Mouse (Mus musculus) hindbrain, embryonic 10.5 days (tissue): ENCODE results near the gene Pcx. TPM values are rescaled to one million over a fixed set of nuclear protein-coding genes. Genes with fewer than 3 reads are reported as not detected.
A peak's percentile ranks its signal among the peaks of the same experiment; 100 is the strongest.

Experiments used
- DNase-seq: peaks from one replicate; pipeline ENCODE4 v3.0.0-alpha.2; 2017; ENCODE audit warnings: low spot score
- H3K27ac ChIP-seq: fragments of 300-500 bp; sonication (generic); 2 replicates; pipeline ENCODE4 v1.5.1; 2016; ENCODE audit warnings: mild to moderate bottlenecking, moderate library complexity
- H3K27me3 ChIP-seq: fragments of 300-500 bp; sonication (generic); 2 replicates; pipeline ENCODE4 v1.6.1; 2016; ENCODE audit warnings: mild to moderate bottlenecking; ENCODE audit not compliant: poor library complexity, insufficient read depth, severe bottlenecking
- H3K36me3 ChIP-seq: fragments of 300-500 bp; sonication (generic); 2 replicates; pipeline ENCODE4 v1.6.1; 2016; ENCODE audit warnings: mild to moderate bottlenecking, moderate library complexity
- H3K4me1 ChIP-seq: fragments of 300-500 bp; sonication (generic); replicated peaks from 2 replicates; pipeline ENCODE4 v1.6.1; 2016; ENCODE audit warnings: mild to moderate bottlenecking
- H3K4me3 ChIP-seq: fragments of 300-500 bp; sonication (generic); 2 replicates; pipeline ENCODE4 v1.5.1; 2016; ENCODE audit warnings: mild to moderate bottlenecking, moderate library complexity
- H3K9me3 ChIP-seq: fragments of 300-500 bp; sonication (generic); 2 replicates; pipeline ENCODE4 v1.6.1; 2016; ENCODE audit warnings: mild to moderate bottlenecking, moderate library complexity
- WGBS: fragments of 180-500 bp; shearing (Covaris S2); methylation state at CpG from one replicate; pipeline ENCODE4 v1.1.7; 2016; 5-methylcytosine and 5-hydroxymethylcytosine counted together
- polyA plus RNA-seq: library from polyadenylated mRNA; unstranded; fragments of >200 nt; fragmentation: Nextera tagmentation; extraction: Ambion mirVana; gene quantifications from 2 replicates; pipeline ENCODE4 v1.2.1, GENCODE M21; 2016

The Pcx gene
- polyA plus RNA-seq, 1 experiment from 2014 or later = 25.5 TPM

DNA sequence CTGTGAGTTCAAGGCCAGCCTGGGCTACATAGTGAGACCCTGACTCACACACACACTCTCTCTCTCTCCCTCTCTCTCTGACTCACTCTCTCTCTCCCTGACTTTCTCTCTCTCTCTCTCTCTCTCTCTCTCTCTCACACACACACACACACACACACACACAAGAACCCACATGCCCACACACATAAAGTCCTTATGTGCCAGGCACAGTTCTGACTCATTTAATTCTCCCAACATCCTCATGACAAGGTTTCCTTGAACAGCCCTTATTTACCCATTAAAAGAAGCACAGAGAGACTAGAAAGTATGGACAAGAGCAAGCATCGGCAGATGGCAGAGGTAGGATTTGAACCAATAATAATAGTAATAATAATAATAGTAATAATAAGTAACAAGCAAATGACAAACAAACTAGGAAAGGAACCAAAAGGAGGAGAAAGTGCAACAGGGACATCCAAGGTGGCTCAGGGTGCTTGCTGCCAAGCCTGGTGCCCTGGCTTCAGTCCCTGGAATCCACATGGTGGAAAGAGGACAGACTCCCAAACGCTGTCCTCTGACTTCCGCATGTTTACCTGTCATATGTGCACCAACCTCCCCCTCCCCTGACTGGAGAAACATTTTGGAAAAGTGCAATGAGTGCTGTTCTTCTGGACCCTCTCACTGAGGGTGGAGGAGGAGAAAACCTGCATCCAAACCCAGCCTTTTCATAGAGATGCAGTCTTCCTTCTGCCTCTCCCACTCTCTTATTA lies 28.0 kb upstream of the Pcx start:
- Histone ChIP-seq H3K27me3 (peaks cover 17% of the 10 kb centered on the region), H3K4me1 (peaks cover 7% of the 10 kb centered on the region), H3K4me3 (no peak overlapping the region), H3K9me3 (no peaks in the 10 kb centered on the region), H3K36me3 (no peaks in the 10 kb centered on the region), H3K27ac (no peak overlapping the region)
- 92% methylated on average over 3 of the region's 3 CpGs for WGBS
- DNase-seq = no peak

DNA sequence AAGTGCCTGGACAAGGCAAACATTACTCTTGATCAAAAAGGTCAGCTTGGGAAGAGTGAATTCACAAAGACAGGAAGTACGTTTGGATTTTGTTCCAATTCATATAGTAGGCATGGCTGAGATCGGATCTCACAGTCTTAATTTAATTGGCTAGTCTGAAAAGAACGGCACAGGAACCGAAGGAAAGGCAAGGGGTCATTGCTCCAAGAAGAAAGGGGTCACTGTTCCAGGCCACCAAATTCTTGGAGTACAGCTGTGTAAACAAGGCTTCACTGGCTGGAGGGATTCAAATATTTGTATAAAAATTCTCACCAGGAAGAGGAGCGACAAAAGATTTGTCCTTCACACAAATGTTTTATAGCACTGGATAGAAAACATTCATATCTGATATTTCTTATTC lies 25.3 kb upstream of the Pcx start:
- no peaks in the 10 kb centered on the region; the same call in 1 of the 2 replicates for H3K27me3 ChIP-seq
- H3K9me3 ChIP-seq = no peaks in the 10 kb centered on the region
- H3K4me3 ChIP-seq = no peak overlapping the region
- H3K4me1 ChIP-seq = peaks cover 7% of the 10 kb centered on the region
- no peak overlapping the region for H3K27ac ChIP-seq
- DNase-seq = no peak
- WGBS = 37% methylated on average over 5 of the region's 5 CpGs
- no peaks in the 10 kb centered on the region for H3K36me3 ChIP-seq

DNA sequence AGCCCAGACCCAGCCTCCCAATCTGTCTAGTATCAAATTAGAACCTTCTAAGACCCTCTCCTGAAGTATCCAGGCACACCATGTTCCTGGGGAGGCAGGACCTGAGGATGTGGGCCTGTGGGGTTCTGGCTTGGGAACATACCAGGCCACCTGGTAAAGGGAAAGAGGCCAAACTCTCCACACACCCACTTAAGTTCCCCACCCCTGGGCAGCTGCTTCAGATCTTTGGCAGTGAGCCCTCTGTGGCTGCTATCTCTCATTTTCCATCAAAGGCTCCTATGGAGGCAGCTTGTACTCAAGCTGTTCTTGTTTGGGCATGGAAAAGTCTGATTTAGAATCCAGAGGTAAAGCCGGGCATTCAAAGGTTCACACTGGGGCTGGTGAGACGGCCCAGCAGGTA lies 22.4 kb upstream of the Pcx start:
- Histone ChIP-seq H3K4me3 (no peak overlapping the region), H3K9me3 (no peaks in the 10 kb centered on the region), H3K4me1 (peaks cover 11% of the 10 kb centered on the region), H3K27me3 (no peaks in the 10 kb centered on the region), H3K27ac (no peak overlapping the region), H3K36me3 (no peaks in the 10 kb centered on the region)
- 78% methylated on average over 2 of the region's 2 CpGs for WGBS
- DNase-seq = no peak

DNA sequence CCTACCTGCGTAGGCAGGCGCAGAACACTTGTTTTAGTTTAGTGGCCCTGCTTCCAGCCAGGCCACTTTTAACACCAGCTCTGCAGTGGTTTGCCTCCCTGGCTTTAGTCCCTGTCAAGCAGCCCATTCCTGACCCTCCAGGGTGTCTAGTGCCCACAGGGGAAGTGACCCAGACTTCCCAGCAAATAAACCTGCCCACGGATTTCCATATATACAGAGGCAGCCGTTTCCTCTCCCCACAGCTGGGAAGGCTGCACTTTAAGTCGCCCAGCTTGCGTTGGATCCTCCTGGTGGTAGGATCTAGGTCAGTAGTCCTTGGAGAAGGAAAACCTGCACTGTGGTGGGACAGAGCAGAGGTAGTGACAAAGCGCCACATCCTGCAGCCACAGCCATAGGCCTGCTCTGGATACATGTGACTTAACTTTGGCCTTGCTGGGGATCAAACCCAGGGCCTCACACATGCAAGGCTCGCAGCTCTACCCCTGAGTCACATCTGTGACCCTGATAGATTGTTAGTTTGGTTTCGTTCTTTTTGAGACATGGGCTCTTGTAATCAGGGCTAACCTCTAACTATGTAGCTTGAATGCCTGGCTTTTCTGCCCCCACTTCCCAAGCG lies 19.1 kb upstream of the Pcx start:
- peak overlapping the region; percentile 56 for H3K27ac ChIP-seq
- no peak overlapping the region for H3K4me3 ChIP-seq
- WGBS = 70% methylated on average over 10 of the region's 10 CpGs
- H3K9me3 ChIP-seq = no peaks in the 10 kb centered on the region
- DNase-seq = no peak
- peaks cover 6% of the 10 kb centered on the region for H3K4me1 ChIP-seq
- no peaks in the 10 kb centered on the region for H3K36me3 ChIP-seq
- no peaks in the 10 kb centered on the region for H3K27me3 ChIP-seq

DNA sequence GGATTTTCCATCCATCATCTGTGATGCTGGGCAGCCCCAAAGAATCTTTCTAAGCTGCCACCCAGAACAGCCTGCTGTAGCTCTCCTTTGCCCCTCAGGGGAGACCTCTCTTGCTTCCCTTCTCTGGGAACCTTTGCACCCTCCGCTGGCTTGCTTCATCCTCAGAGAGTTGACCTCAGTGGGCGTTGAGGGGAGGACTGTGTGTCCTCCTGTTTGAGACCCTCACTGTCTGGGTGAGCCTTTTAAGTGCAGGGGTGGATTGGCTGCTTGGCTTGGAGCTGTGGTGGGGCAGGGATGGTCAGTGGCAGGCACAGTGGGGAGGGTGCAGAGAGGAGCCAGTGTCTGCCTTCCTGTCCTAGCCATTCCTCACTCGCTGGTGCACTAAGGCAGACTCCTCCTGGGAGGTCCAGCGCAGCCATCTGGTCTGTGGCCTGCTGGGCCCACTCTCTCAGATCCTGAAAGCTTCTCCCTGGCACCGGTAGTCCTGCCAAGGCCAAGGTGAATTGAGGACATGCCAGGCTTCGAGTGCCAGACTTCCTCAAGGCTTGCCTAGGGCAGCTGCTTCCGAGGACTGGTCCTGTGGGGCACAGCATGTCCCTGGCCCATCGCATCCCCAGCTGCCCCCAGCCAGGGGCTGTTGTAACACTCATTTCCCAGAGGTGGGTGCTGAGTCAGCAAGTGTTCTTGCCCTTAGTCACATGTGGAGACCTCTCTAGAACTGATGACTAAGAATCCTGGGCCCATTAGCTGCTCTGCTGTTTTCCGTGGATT lies 17.6 kb upstream of the Pcx start:
- no peak for DNase-seq
- Histone ChIP-seq H3K4me3 (no peak overlapping the region), H3K36me3 (no peaks in the 10 kb centered on the region), H3K4me1 (peaks cover 14% of the 10 kb centered on the region), H3K9me3 (no peaks in the 10 kb centered on the region), H3K27ac (no peak overlapping the region), H3K27me3 (no peaks in the 10 kb centered on the region)
- 61% methylated on average over 9 of the region's 9 CpGs for WGBS

DNA sequence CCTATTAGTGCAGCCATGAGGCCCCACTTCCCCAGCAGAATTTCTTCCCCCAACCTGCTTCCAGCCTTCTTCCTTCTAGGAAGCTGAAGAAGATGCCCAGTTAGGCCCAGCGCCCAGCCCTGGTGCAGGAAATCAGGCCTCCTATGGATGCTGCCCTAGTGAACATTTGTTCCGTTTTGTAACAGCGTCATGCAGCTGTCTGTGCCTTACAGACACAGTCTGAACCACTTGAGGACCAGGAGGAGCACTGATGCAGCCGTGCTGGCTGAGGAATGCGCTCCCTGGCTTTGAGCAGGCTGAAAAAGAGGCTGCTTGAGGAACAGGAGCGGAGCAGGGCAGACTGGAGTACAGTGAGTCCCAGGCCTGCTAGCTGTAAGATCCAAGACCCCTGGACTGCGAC lies 15.6 kb upstream of the Pcx start:
- Histone ChIP-seq H3K27ac (peak overlapping the region; percentile 35; the same call in 1 of the 2 replicates), H3K9me3 (no peaks in the 10 kb centered on the region), H3K36me3 (no peaks in the 10 kb centered on the region), H3K4me3 (no peak overlapping the region), H3K4me1 (peaks cover 24% of the 10 kb centered on the region), H3K27me3 (no peaks in the 10 kb centered on the region)
- WGBS = 81% methylated on average over 7 of the region's 7 CpGs
- no peak for DNase-seq

DNA sequence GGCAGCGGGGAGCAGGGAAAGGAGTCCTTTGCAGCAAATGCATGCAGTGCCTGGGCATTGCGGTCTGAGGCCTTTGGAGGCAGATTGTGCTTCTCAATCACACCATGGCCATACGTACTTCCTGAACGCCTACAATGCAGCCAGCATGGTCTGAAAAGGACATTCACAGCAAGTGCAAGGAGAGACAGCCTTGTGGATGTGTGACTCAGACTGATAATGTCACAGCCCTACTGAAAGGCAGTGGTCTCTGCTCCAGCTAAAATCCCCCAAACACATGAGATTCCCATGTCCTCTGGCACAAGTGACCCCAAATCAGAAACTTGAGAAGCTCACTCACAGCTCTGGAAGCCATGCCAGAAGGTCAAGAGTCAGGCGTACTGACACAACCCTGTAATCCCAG lies 14.5 kb upstream of the Pcx start:
- no peak for DNase-seq

DNA sequence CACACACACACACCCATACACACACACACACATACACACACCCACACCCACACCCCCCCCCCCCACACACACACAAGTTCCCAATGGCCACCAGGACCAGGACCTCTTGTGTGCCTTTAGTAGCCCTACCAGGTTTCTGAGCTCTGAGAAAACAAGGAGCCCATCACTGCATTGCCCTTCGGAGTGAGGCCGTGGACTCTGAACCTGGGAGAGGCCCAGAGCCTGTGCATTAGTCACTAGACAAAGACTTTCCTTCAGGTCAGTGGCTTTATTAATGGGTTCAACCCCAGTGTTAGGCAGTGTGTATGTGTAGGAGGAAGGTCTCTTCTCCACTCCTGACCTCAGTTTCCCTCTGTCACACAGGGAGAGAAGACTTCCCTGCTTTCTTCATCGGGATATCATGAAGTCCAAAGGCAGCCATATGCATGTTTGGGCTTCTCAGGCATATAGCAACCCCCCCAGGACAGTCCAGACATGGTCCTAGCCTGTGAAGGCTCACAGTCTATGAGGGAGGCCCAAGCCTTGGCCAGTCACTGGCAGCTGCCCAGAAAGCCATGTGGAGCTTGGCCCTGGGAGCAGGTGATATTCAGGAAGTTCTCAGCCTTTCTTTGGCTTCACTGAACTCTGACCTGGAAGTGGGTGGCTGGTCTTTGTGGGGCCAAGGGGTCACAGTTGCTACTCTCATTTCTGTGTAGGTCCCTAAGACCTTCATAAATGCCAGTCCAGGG lies 13.6 kb upstream of the Pcx start:
- WGBS = 80% methylated on average over 3 of the region's 3 CpGs
- Histone ChIP-seq H3K36me3 (no peaks in the 10 kb centered on the region), H3K27ac (no peak overlapping the region), H3K4me3 (no peak overlapping the region), H3K9me3 (no peaks in the 10 kb centered on the region), H3K4me1 (peaks cover 24% of the 10 kb centered on the region), H3K27me3 (no peaks in the 10 kb centered on the region)
- no peak for DNase-seq

More for the DNA sequence above, 14.5 kb upstream of the Pcx start:
- Histone ChIP-seq H3K9me3 (no peaks in the 10 kb centered on the region), H3K4me3 (no peak overlapping the region), H3K27me3 (no peaks in the 10 kb centered on the region), H3K27ac (no peak overlapping the region), H3K4me1 (peaks cover 24% of the 10 kb centered on the region), H3K36me3 (no peaks in the 10 kb centered on the region)
- WGBS = 81% methylated on average over 5 of the region's 5 CpGs

DNA sequence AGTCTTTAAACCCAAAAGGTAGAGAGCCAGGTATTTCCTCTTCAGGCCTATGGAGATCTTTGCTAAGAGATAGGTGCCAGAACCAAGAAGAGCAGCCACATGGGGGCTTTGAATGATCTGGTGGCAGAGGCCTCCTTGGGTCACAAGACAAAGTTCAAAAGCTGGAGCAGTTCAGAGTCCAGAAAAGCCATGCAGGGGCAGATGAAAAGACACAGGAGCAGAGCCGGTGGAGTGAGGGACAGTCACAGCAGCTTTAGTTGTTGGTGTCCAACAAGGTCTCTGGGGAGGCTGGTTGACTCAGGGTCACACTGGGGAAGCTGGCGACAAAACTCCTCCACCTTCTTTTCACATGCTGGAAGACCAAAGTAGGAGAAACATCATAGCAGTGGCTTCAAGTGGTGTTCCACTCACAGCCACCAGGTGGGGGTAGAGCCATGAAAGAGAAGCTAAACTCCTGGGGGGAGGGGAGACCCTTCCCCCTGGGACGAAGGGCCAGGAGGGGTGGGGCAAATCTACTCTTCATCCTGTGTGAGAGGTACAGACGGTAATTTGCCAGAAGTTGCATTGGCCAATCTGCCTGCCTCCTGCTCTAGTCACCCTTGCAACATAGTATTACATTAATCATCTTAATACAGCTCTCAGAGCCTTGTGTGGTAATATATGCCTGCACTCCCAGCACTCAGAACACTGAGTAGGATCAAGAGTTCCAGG lies 12.9 kb upstream of the Pcx start:
- Histone ChIP-seq H3K4me3 (no peak overlapping the region), H3K4me1 (peaks cover 24% of the 10 kb centered on the region), H3K9me3 (no peaks in the 10 kb centered on the region), H3K36me3 (no peaks in the 10 kb centered on the region), H3K27ac (0 out of 2 replicates have a peak overlapping the region, but pooled peaks have one; percentile 53), H3K27me3 (no peaks in the 10 kb centered on the region)
- peak; percentile 82 for DNase-seq
- WGBS = 3% methylated on average over 4 of the region's 4 CpGs

DNA sequence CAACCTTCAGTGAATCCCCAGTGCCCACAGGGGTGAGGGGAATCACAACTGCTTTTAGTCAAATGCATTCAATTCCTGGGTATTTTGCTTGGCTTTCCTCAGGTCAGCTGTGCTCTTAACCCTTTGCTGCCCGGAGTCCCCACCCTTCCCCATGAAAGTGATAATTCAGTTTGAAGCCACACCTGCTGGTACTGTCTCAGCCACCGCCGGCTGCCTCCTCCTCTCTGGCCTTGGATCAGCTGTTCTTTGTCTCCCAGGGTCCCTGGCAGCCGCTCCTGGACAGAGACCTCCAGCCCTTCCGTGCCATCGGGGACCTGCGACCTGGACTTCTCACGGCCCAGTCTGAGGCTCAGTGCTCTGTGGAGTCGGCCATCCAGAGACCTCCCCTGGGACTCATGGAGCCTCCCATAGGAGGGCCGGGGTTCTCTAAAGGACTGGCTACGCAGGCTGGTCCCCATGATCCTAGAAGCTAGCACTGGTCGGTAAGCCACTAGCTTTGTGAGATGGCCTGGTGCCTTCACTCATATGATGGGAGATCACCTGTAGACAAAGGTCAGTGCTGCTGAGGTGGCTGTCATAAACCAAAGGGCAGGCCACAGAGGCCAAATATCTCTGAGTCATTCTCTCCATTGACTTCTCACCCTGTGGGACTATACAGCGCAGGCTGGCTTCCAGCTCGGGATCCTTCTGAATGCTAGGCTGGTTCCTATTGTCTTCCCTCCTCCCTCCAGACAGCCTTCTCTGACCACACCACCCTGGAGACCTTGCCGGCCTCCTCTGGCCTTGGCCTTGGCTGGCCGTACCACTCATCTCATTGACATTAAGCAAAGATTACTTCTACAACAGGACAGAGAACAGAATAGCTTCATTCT lies 12.0 kb upstream of the Pcx start, which contains the start of gene 2010003K11Rik:
2010003K11Rik (minus strand) TSS at position 522 of the 872 bp plus-strand sequence.
- H3K4me3 ChIP-seq = no peak within 1 kb of the TSS
- no peak for DNase-seq
- peak within 1 kb of the TSS; percentile 53; the same call in 1 of the 2 replicates for H3K27ac ChIP-seq
- H3K4me1 ChIP-seq = peaks cover 18% of the 10 kb centered on the region
- 57% methylated on average over 16 of the region's 16 CpGs for WGBS
- H3K27me3 ChIP-seq = no peaks in the 10 kb centered on the region
- H3K36me3 ChIP-seq = no peaks in the 10 kb centered on the region
- H3K9me3 ChIP-seq = no peaks in the 10 kb centered on the region

DNA sequence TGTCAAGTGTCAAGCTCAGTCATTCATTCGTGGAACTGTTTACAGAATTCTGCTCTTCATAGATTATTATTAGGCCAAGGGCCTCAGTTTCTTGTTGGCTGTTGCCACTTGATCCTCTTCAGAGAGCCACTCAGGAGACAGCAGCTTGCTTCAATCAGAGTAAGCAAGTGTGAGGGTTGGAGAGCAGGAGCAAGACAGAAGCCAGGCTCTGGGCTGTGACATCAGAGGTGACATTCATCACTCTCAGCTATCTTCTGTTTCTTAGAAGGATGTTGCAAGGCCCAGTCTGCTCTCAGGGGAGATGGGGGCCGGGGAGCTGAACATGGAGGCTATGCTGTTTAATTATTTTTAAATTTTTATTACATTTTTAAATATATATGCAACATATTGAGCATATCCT lies 7.6 kb upstream of the Pcx start:
- Histone ChIP-seq H3K9me3 (no peaks in the 10 kb centered on the region), H3K27me3 (no peaks in the 10 kb centered on the region), H3K27ac (no peak overlapping the region), H3K36me3 (no peaks in the 10 kb centered on the region), H3K4me3 (no peak overlapping the region), H3K4me1 (peaks cover 10% of the 10 kb centered on the region)
- no peak for DNase-seq
- 82% methylated on average over 2 of the region's 2 CpGs for WGBS
